Mouse (Mus musculus) ES-Bruce4 (cell line): ENCODE data around the gene Ap1s3. TPM values are rescaled to one million over a fixed set of nuclear protein-coding genes. Genes with fewer than 3 reads are reported as not detected.

Experiments
- H3K27ac ChIP-seq: 2 replicates; pipeline ENCODE4 v1.5.1; 2012; ENCODE audit warnings: low read length, inconsistent platforms; ENCODE audit not compliant: insufficient read depth
- H3K27me3 ChIP-seq: 2 replicates; pipeline ENCODE4 v1.6.1; 2012; ENCODE audit warnings: mild to moderate bottlenecking, low read length, inconsistent platforms; ENCODE audit not compliant: control insufficient read depth, poor library complexity, insufficient read depth, severe bottlenecking
- H3K36me3 ChIP-seq: 2 replicates; pipeline ENCODE4 v1.6.1; 2012; ENCODE audit warnings: inconsistent platforms, mild to moderate bottlenecking, low read length, moderate library complexity; ENCODE audit not compliant: control insufficient read depth, poor library complexity, insufficient read depth, severe bottlenecking
- H3K4me1 ChIP-seq: one replicate; pipeline ENCODE4 v1.8.1; 2011; ENCODE audit warnings: low read length; ENCODE audit not compliant: control insufficient read depth, insufficient read depth
- H3K4me3 ChIP-seq: 2 replicates; pipeline ENCODE4 v1.5.1; 2011; ENCODE audit warnings: low read depth, mild to moderate bottlenecking, low read length
- H3K9ac ChIP-seq: 2 replicates; pipeline ENCODE4 v1.6.1; 2012; ENCODE audit warnings: low read depth, mild to moderate bottlenecking, inconsistent platforms; ENCODE audit not compliant: poor library complexity, severe bottlenecking
- H3K9me3 ChIP-seq: replicated peaks from 2 replicates; pipeline ENCODE4 v1.6.1; 2012; ENCODE audit warnings: mild to moderate bottlenecking, low read length, inconsistent platforms; ENCODE audit not compliant: control insufficient read depth, poor library complexity, insufficient read depth, severe bottlenecking
- CTCF ChIP-seq: IDR thresholded peaks from one replicate; pipeline ENCODE4 v1.8.1; 2011; ENCODE audit warnings: low read depth, low read length
- EP300 ChIP-seq: IDR thresholded peaks from 2 replicates; pipeline ENCODE4 v1.6.1; 2011; ENCODE audit warnings: low read depth, low read length; ENCODE audit not compliant: insufficient read depth
- POLR2A ChIP-seq: IDR thresholded peaks from one replicate; pipeline ENCODE4 v1.8.1; 2011; ENCODE audit warnings: low read length; ENCODE audit not compliant: insufficient read depth
- polyA plus RNA-seq: library from polyadenylated mRNA; stranded (reverse); fragments of >200 nt; gene quantifications from 2 replicates; pipeline ENCODE4 v1.2.4, GENCODE M21; 2011; ENCODE audit warnings: low read depth; ENCODE audit not compliant: missing spikeins, insufficient read depth, insufficient read length

Ap1s3 gene
- 26.8 and 32.6 TPM in 2 replicates for polyA plus RNA-seq

DNA sequence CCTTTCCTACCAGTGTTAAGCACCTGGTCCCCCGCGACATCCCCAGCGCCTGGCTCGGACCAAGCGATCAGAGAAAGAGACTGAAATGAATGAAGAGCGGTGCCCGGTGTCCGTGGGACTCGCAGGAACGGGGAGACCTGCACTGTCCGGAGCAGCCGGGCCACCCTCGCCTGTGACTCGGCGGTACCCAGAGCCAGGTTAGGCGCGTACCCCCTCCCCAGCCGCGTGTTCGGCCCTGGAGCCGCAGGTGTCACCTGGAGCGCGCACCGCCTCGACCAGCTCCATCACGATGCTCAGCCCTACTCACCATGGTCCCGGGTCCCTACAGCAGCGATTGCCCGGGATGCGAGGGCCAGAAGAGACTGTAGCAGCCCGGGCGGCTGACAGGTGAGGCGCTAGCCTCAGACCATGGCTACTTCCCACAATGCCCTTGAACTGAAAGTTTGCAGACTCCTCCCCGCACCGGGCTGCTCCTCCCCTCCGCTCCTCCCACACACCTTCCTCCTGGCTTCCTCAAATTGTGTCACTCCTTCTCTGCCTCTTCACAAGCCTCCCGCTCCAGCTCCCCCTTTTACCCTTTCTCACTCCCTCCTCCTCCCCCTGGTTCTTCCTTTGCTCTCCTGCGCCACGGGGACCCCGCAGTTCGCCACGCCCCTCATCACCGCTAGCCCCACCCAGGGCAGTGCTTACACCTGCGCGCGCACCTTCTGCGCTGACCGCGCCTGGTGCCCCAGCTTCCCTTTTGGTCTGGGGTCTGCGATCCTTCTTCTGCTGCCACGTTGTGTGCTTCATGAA, at the start of gene Ap1s3:
Gene Ap1s3, minus strand, starts transcription at position 430 of the 795 bp plus-strand sequence.
- Histone ChIP-seq H3K9ac (peak within 1 kb of the TSS; percentile 41), H3K9me3 (no peaks in the 10 kb centered on the region), H3K4me3 (peak within 1 kb of the TSS; percentile 77), H3K27me3 (no peaks in the 10 kb centered on the region), H3K36me3 (no peaks in the 10 kb centered on the region), H3K4me1 (peaks cover 5% of the 10 kb centered on the region), H3K27ac (peak within 1 kb of the TSS; percentile 58; the same call in 1 of the 2 replicates)
- TF ChIP-seq CTCF (no peak), EP300 (peak; percentile 28; the same call in 1 of the 2 replicates), POLR2A (peak; percentile 53)

DNA sequence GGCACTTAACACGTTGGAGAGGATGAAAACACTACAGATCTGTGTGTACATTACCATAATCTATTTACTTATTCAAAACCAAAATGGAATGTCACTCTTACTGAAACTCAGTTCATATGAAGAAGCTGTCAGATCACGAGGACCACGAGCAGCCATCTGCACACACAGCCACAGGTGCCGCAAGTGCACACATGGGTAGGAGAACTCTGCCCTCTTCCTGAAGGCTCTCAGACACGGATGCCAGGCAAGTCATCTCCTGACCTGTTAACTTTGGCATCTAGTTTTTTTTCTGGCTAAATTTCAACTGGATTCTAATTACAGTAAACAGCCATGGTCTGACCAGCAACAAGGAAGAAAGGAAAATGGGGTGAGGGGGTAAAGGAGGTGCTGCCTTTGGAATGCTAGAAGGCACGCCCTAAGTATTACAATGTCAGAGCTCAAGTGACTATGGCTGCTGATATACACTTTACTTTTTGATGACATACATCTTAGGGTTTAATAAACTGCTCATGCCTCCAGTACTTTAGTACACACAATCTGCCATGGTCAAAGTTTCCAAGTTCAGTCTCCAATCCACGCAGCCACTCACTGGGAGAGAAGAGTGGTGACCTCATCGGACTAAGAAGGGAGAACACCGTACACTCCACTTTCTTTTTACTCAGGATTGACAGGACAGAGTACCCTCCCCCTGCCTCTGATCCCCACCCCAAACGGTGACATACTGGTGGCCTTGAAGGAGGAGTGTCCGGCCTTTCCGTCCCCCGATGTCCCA, 42.6 kb upstream of the Ap1s3 start:
- H3K4me3 ChIP-seq, result no peak overlapping the region
- no peaks in the 10 kb centered on the region for H3K9me3 ChIP-seq
- H3K27me3 ChIP-seq, result no peaks in the 10 kb centered on the region
- H3K27ac ChIP-seq, result no peak overlapping the region
- TF ChIP-seq POLR2A, result no peak
- no peak for TF ChIP-seq EP300
- TF ChIP-seq CTCF, result no peak
- no peaks in the 10 kb centered on the region for H3K4me1 ChIP-seq
- no peak overlapping the region for H3K9ac ChIP-seq
- H3K36me3 ChIP-seq, result no peaks in the 10 kb centered on the region; the same call in 1 of the 2 replicates

DNA sequence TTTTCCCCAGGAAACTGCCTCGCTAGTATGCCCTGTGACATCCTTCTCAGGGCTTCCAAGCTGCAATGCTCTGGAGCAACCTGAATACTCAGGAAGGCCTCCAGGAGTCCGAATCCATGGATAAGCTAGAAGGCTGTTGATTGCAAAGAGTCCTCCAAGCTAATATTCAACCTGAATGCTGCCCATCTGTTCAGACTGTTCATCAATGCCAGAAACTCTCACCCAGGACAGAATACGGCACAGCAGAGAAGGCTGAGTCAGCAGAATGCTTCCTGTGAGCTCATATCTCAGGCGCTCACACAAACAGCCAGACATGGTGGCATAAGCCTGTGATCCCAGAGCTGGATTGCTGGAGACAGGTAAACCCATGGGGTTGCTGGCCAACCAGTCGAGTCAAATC, 41.3 kb upstream of the Ap1s3 start:
- Histone ChIP-seq H3K27me3 (no peaks in the 10 kb centered on the region), H3K9ac (no peak overlapping the region), H3K9me3 (no peaks in the 10 kb centered on the region), H3K27ac (no peak overlapping the region), H3K36me3 (no peaks in the 10 kb centered on the region; the same call in 1 of the 2 replicates), H3K4me1 (no peaks in the 10 kb centered on the region), H3K4me3 (no peak overlapping the region)
- no peak for TF ChIP-seq POLR2A
- no peak for TF ChIP-seq CTCF
- no peak for TF ChIP-seq EP300

DNA sequence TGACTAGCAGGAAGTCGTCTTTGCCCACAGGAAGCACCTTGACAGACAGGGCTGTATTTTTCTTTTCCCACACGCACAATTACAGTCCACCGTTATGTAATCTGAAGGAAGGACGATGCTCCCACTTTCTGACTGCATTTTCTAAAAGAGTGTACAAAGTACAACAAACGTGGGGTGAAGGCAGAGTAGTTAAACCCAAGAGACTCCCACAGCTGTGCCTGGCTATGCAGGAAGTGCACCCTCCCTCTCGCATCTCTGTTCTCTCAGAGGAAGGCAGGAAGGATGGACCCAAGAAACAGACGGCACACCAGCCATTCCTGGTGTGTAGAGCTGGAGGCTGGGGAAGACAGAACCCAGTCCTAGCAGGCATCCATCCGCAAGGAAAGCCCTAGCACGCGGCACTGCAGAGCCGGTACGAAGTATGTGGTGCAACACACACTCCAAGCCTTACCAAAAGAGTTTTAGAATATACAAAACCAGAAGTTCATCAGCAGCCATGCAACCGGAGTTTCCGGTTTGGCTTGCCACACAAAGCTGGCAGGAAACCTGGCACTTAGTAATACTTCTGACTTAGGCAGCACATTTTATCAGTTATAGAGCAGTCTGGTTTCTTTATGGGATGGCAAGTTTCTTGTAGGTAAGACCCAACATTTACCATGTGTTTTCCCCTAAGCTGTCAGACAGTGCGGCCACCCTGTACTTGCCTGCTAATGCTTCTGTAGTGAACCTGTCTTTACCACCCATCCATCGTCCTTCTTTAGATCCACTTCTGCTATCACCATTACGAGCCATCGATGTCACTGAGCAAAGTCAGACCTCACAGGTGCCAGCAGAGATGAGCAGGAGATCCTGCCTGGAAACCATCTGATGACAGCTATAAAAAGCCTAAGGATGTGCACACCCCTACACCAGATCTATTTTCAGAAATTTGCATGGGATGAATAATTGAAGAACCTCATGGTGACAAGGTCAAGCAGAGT, 39.7 kb upstream of the Ap1s3 start:
- TF ChIP-seq CTCF (no peak), POLR2A (no peak), EP300 (no peak)
- H3K9me3 ChIP-seq, result no peaks in the 10 kb centered on the region
- no peaks in the 10 kb centered on the region for H3K27me3 ChIP-seq
- peaks cover 2% of the 10 kb centered on the region for H3K36me3 ChIP-seq
- H3K9ac ChIP-seq, result no peak overlapping the region
- H3K4me1 ChIP-seq, result no peaks in the 10 kb centered on the region
- no peak overlapping the region for H3K27ac ChIP-seq
- no peak overlapping the region for H3K4me3 ChIP-seq

DNA sequence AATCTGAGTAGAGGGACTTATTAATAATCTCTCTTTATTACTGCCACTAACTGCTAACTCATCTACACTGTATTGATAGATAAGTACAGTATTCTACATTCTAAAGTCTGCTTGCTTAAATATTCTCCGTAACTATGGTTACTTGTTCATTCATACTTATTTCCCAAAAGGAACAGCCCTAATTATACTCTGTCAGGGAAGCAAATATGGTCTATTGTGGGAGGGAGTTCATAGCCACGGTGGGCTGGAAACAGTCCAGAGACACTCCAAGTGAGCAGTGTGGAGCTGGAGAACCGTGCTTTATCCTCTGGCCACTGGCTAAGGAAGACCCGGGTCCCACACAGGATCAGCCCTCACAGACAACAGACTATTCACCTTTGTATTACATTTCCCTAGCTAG, 38.9 kb upstream of the Ap1s3 start:
- no peak overlapping the region for H3K4me3 ChIP-seq
- no peaks in the 10 kb centered on the region for H3K9me3 ChIP-seq
- no peak overlapping the region for H3K9ac ChIP-seq
- no peak for TF ChIP-seq POLR2A
- TF ChIP-seq EP300, result no peak
- no peaks in the 10 kb centered on the region for H3K4me1 ChIP-seq
- no peaks in the 10 kb centered on the region for H3K27me3 ChIP-seq
- peaks cover 4% of the 10 kb centered on the region for H3K36me3 ChIP-seq
- no peak overlapping the region for H3K27ac ChIP-seq
